Mouse (Mus musculus) R1 (cell line): Measurements from ENCODE around the gene Dzank1.

Experiments
- DNase-seq: peaks from one replicate; pipeline ENCODE4 v3.0.0-alpha.2; 2018; ENCODE audit warnings: low read depth, low spot score

The Dzank1 gene

DNA sequence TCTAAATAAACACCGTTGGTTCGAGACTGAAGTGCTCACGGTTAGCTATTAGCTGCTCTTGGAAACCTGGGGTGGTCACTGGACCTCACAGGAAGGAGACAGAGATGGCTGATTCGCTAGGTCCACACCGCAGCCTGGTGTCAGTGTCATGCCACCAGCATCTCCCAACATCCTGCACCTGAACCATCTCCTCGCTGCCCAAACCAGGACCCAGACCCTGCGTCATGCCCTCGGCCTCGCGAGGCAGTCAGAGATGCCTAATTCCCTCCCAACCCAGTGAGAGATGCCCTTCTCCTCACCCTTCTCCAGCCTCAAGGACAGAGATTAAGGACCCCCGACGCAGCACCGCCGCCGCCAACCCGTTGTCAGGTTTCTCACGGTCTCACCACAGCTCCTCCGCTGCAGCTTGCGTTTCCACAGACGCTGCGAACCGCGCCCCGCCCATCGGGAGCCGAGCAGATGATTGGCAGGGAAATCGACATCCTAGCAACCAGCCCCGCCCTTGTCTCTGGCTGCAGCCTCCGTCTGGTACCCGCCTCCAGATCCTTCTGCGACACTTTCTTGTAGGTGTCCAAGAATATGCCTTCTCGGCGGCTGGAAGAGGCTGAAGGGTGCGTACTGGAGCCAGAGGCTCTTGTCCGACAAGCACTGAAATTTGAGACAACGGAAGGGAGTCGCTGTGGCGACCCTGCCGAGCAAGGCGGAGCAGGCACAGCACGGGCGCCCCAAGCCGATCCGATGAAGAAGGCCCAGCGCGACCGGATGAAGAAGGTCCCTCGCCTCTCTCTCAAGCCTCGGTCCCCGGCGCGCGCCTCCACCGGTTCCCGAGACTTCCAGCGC is at the start of gene Dzank1, which contains the start of gene Polr3f:
Gene Dzank1, minus strand, starts transcription at position 434 of the 840 bp plus-strand sequence.
Gene Polr3f, plus strand, starts transcription at position 738 of the 840 bp plus-strand sequence.
- DNase-seq, result peak; percentile 99

DNA sequence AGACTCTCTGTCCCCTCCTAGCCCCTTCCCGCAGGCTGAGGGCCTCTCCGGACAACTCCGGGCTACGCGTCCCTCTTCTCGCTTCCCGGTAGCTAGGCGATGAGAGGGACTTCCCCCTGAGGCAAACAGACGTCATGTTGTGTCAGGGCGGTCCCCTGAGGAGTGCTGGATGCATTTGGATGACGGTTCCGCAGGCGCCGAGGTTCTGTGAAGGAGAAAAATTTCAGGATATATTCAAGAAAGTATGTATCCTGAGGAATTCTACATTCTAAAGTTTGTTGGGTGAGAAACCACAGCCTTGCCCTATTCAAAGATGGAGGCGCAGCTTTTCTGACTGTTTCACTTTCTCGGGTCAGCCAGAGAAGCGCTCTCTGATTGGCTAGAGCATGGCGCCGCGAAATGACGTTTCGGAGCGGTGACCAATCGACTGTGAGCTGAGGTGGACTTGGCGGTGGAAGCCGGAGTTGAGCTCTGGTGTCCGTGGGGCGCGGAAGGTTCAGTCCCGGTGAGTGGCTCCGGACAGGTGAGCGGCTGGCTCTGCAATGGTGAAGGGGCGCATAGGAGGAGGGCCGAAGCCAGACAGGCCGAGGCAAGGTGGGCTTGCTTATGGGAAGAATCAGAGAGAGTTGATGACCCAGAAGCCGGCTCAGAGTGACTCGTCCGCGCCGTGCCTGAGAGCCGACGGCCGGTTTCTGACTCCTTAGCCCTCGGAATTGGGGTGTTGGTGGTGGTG is 28.8 kb upstream of the Dzank1 start, which contains the start of gene Sec23b:
Gene Sec23b, plus strand, starts transcription at position 410 of the 733 bp plus-strand sequence.
- DNase-seq, result peak; percentile 99

DNA sequence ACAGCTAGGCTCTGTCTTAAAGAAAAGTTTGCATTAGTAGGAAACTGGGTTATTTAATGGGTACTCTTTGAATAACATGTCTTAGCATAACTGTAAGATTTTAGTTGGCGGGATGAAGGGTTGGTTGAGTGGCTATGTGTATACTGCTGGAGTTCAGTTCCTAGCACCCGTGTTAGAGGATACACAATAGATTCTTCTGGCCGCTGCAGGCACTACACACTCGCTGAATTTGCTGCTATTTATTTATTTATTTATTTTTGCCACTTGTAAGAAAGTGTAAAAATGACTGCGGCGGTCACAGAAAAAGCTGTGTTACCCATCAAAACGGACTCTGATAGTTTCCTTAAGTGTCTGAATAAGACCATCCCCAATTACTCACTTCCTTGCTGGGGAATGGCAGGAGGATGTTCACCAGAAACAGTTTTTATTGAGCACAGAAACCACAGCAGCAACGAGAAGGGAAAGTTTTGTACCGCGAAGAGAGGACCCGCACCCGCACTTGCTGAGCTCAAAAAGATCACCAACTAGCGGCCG is 28.1 kb upstream of the Dzank1 start:
- DNase-seq, result no peak

DNA sequence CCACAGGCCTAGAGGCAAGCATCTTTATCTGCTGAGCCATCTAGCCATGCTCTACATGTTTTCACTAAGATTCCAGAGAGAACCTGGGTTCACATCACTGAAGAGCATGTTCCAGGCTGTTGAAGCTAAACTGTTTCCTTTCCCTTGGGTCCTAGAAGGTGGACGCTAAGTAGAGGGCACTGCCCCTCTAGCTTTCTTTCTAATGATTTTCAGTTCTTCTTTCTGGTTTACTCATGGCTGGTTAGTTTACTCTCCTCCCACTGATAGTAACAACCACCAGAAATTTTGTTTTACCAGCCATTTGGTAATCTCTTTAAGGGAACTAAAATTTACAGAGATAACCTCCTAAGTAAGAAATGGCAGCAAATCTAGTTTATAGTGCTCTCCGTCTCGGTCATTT is 26.7 kb upstream of the Dzank1 start:
- no peak for DNase-seq

DNA sequence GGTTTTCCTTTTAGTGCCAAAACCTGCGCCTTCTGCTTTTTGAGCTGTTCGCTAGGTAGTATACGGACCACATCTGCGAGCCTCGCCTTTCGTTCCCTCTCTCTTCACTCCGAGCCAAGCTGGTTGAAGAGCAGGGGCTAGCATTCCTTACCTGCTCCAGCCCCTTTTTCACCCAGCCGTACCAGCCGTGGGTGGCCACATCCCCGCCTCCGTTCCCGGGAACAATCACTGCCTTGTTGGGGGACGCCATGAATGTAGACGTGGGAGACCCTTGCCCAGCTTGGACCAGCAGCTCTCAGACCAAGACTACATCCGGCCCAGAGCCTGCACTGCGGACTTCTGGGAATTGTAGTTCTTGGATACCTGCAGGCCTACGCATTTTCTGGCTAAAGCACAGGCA is 23.3 kb upstream of the Dzank1 start, which contains the start of gene Rbbp9:
Gene Rbbp9, minus strand, starts transcription at position 341 of the 400 bp plus-strand sequence.
- peak; percentile 91 for DNase-seq

DNA sequence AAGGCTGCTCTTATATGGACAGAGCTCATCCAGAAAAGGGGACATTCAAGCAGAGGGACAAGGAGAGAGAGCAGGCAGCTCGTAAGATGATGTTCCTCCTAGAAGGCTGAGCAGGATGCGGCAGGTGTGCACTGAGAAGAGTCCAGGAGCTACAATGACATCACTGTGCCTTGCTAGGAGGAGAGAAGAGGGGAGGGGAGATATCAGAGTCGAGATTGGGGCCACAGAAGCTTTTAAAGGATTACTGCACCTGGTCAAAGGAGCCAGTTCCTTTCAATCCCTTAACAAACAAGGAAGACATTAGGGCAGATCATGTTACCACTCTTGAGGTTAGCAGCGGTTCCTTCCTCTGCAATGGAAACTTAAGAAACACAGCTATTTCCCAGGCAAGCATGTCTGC is 20.3 kb upstream of the Dzank1 start:
- no peak for DNase-seq

DNA sequence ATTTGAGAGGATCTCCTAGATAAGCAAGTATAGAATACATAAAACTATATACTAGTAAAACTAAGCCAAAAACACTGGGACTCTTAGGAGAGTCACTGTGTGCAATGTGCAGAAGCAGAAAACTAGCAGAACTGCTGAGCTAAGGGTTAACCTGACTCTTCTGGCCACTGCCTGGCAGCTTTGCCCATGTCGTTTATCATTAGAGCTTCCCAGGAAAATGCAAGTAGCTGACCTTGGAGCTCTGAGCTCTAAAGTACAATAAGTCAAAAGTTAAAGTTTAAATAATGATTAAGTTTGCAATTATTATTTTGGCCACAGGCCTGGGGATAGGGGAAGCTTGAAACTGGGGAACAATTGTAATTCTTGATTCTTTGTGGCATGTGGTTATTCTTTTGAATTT is 18.3 kb upstream of the Dzank1 start:
- no peak for DNase-seq

DNA sequence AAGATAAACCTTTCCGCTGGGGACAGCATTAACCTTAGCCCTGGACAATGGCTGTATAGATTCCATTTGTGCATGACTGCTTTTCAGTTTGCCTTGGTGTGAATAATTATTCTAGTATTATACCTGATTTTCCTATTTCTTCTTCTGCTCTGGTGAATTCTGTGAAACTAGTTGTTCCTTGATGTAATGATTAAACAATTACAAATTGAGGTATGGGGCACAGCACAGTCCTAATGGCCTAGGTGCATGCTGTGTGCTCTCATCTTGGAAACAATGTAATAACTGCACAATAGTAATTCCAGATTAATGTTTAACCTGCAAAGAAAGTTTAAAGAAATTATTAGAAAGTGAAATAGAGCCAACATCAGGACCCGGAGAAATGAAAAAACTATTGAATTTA is 17.8 kb upstream of the Dzank1 start:
- DNase-seq, result no peak

DNA sequence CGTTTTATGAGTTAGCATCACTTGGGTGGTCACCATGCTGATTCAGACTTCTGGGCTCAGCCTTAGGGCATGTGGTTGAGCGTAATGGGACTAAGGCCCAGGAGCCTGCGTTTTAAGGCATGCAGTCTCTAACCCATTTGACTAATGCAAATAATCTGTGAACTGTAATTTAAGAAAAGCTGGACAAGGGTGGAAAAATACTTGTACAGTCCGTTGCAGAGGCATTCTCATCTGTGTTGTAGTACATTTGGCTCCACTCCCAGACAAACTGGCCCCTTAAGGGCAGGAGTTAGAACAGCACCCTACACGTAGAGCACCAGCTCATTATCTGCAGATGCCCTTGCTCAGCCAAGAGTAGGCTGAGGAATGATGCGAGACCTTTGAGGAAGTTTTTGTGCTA is 17.4 kb upstream of the Dzank1 start:
- DNase-seq, result no peak

DNA sequence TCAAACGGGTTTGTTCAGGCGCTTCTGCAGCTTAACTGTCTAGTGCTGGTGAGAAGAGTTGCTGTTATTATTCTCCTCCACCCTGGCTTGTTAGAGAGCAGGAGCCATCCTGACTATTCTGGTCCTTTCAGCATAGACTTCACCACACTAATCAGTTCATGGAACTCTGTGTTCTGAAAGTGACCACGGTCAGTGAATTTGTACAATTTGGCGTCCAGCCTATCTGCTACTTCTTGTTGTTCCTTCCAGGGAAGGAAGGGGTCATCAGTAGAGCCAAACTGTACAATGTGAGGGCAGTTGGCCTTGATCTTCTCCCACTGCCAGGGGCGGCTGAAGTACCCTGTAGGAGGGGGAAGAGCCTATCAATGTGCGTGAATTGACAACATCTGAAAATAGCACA is 16.5 kb upstream of the Dzank1 start:
- no peak for DNase-seq

DNA sequence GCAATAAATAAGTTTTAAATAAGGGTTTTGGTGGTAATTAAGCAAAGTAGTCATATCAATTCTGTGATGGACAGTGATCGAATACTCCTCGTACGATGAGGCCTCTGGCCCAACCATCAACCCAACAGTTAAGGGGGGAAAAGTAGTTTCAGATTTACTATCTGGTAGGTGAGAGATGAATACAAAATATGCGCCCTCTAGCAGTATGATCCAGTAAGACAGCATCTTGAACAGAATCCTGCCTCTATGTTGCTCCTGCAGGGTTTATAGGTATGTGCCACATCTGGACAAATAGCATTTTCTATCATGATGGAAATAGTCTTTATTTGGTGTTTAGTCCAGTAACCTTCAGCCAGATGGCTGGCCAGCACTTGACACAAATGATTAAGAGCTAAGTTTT is 14.0 kb upstream of the Dzank1 start:
- no peak for DNase-seq

DNA sequence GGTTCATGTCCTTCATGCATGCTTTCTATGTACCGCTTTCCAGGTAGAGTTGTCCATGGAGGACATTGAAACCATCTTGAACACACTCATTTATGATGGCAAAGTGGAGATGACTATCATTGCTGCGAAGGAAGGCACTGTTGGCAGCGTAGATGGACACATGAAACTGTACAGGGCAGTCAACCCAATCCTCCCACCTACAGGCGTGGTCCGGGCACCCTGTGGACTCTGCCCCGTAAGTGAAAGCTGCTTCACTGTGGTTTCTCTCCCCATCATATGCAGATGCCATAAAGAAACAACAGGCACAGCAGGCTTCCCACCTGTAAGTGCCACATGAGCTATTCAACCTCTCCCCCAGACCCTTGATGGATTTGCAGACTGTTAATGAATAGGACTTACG is 9.9 kb upstream of the Dzank1 start:
- DNase-seq, result no peak

DNA sequence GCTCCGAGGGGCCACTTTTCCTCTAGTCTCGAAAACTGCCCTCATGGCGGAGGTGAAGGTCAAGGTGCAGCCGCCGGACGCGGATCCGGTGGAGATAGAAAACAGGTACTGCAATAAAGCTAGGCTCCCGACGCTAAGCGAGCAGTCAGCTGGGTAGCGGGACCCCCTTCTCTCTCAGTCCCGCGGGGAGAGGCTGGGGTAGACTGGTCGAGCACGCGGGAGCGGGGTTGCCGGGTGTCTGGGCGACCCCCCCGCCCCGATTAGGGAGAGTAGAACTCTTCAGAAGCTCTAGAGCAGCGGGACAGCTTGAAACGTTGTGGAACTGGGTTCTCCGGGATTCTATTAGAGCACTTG is 584 bp upstream of the Dzank1 start:
- no peak for DNase-seq

DNA sequence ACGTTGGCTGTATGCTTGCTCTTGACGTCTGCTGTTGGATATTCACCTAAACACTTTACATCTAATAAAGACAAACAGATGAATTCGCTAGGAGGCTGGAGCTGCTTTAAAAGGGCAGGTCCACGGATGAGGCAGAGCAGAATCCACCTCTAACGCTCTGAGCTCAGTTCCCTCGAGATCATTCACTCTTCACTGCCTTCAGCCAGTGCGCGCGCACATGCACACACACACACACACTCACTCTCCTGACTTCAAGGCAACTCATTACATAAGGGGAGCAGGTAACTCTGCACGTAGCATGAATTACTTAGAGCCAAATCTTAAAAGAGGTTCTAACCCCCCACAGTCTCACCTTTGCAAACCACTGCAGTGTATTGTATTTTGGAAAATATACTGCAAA is 1.4 kb downstream of the Dzank1 start:
- no peak for DNase-seq

DNA sequence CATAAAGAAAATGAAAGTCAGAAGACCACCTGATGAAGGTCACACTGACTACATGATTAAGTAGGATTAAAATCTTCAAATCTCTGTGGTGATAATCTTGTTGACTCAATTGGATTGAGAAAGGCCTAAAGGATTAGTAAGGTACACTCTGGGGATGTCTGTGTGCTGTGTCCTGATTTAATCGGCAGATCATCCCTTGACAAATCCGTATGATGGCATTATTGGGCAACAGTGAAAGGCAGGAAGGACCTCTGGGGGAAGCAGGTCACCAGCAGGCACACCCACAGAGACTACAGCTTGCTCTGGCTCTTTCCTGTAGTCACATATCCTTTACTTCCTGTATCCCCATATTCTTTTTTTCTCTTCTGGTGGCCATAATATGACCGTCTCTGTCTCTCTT is 7.4 kb downstream of the Dzank1 start:
- DNase-seq, result no peak

DNA sequence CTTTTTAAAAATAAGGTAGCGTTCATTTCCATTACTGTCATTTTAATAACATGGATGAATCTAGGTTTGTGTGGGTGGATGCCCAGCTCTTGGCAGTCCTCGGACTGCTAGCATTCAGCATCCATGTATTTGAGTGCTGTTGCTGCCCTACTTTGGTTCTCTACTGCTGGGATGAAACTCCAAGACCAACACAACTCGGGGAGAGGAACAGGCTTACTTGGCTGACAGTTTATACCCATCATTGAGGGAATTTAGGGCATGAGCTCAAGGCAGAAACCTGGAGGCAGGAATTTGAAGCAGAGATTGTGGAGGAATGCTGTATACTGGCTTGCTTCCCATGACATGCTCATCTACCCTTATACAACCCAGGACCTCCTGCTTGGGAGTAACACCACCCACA is 12.6 kb downstream of the Dzank1 start:
- DNase-seq, result no peak

DNA sequence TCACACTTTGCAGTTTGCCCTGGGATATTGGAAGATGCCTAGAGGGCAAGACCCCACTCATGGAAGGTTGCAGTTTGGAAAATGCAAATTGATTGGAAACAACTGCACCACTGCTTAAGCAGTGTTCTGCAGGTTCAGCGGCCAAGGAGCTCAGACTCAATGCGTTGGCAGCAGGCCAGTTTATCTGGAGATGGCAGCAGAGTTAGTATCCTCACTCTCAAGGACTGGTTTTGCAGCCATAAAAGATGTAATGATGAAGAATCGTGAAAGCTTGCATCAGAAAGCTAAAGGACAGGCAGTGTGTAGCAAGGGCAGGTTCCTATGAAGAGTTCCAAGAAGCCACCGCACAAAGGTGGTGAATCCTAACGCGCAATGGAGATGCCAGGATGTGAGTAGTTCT is 25.1 kb downstream of the Dzank1 start:
- no peak for DNase-seq

DNA sequence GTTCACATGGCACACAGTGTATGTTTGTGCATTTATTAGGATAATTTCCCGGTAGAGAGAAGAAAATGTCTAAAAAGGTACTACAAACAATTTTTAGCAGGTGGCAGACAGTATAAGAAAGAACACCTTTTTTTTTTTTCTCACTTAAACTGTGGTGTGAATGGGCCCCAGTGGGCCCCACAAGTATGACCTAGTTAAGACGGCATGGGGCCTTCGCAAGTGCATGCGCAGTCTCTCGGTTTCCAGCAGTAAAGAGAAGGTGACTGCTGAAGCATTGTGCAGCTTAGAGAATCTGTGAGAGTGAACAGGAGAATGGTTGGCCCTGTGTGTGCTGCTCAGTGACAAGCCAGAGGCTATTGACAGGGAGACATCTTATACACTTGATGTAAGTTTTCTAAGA is 37.9 kb downstream of the Dzank1 start:
- DNase-seq, result no peak

DNA sequence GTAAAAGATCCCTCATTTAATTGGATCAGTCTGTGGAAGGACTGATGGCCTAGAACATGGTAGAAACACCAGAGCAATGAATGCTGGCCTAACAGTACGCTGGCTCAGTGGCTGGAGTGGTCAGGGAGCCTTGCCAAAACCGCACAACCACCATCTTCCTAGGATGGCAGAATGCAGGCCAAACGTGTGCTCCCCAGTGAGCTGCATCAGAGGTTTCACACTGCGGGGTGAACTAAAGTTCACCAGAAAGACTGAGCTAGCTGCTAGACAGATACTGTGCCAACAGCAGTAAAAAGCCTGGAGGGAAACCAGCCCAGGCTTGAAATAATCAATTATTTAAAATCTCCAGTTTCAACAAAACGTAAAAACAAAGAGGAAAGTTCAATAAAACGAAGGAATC is 39.7 kb downstream of the Dzank1 start:
- DNase-seq, result no peak

DNA sequence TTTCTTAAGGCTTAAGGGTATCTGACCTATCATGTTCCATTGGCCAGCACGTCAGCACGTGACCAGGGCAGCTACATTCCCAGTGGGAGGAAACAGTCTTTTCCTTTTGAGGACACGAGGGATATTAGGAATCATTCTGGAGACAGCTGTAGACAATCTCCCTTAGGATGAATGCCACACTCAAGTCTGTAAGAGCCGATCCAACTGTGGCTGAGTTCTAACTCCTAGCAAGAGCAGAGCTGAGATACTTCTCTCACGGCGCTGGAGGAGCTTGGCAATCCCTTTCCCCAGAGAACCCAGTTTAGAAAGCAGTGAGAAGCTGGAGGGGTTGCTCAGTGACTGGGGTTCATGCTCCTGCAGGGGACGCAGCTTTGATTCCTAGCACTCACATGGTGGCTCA is 41.8 kb downstream of the Dzank1 start:
- no peak for DNase-seq

DNA sequence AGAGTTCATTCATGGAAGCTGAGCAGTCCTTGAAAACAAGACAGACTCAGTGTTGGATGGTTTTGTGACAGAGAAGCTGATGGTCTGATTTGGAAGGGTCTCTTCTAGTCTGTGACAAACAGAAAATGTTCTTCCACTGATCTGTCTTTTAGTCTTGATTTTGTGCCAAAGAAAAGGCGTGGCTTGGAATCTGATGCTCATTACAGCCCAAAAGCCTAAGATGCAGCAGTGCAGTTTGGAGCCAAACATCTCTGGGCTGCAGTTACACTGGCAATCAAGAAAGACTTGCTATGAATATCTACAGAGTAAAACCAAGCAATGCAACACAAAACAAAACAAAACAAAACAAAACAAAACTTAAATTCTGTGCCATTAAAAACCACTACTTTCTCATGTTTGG is 43.1 kb downstream of the Dzank1 start:
- DNase-seq, result no peak

DNA sequence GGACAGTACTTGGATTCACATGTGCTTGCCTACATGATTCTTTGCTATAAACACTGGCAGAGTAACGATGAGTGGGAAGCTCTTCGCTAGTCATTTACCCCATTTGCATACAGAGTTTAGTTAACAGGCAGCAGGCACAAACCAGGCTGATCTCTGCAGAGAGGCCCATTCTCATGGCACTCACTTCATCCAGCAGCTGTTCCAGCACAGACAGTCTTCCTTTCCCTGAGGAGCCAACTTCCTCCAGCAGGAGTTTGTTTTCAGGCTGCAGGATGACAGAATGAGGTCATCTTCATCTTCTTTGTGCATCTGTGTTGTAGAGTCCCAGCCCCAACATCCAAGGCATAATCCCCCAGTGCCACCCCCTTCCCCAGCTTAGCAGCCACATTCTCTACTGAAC is 47.8 kb downstream of the Dzank1 start:
- DNase-seq, result no peak

DNA sequence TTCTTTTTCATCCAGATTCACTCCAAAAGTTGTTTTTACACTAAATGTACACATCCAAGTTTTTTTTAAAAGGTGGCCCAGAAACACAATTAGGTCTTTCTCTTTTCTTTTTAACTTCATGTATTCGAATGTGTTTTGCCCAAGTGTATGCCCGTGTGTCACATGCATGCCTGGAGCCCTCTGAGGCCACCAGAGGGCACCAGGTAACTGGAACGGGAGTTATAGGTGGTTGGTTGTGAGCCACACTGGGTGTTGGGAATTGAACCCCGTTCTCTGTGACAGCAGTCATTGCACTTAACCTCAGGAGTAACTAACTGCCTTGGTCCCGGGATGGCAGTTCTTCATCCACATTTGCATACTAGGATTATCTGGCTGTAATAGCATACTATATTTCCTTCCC is 60.0 kb downstream of the Dzank1 start:
- DNase-seq, result peak; percentile 54
